Mouse (Mus musculus) heart, postnatal 10 days (tissue): ENCODE data around the gene Trim38. TPM values are rescaled to one million over a fixed set of nuclear protein-coding genes. Genes with fewer than 3 reads are reported as not detected.
"Not testable (repeated sequence)": the region's sequence is repeated elsewhere in the genome, so short reads cannot be mapped to it uniquely, and the experiment has no call there.

ENCODE experiments used
- DNase-seq, 2 experiments: peaks; one replicate each; pipeline ENCODE4 v3.0.0; 2021
- intact Hi-C: fragments of 180-260 bp; cut with DNase I; formaldehyde crosslinking; loops from one replicate; pipeline ENCODE4 v1.15.1; 2025
- total RNA-seq, 2 experiments: library from RNA; stranded (reverse); gene quantifications; 2 replicates each; pipeline ENCODE4 v1.2.3; 2021

The Trim38 gene
- not detected for total RNA-seq

GRCm38 (mm10) chr13:23769613-23770012, at the start of gene Trim38:
Gene Trim38, plus strand, starts transcription at chr13:23769913.
- intact Hi-C loops, DNase-seq: not testable (repeated sequence)

GRCm38 (mm10) chr13:23724239-23724638, 45.5 kb upstream of the Trim38 start:
- intact Hi-C loops, result no loop called here
- DNase-seq, result no peak

DNA sequence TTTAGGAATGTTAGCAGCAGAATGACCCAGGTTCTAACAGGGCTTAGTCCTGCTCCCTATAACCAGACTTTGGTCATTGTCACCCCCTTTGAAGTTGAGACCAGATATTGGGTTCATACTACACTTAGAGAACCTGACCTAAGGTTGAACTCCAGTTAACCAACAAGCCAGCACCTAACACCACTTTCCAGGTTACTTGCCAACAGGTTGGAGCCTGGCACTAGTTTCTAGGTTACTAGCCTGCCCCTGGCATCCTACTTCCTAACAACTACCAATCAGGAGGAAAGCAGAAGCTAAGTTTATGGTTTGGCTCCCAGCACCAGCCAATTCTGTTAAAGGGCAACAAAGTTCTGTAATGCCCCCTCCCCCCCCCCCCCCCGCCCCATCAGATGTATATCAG, 44.5 kb upstream of the Trim38 start:
- intact Hi-C loops, result no loop called here
- no peak for DNase-seq

- intact Hi-C loops, result no loop called here
- DNase-seq, result no peak
Observed at GRCm38 (mm10) chr13:23728472-23729191, 41.1 kb upstream of the Trim38 start.

GRCm38 (mm10) chr13:23729192-23729525, 40.6 kb upstream of the Trim38 start:
- intact Hi-C loops, result no loop called here
- DNase-seq, result no peak

GRCm38 (mm10) chr13:23729706-23730105, 40.0 kb upstream of the Trim38 start:
- no peak for DNase-seq
- intact Hi-C loops, result loop anchor here (10.0 kb wide), 1 partner anchor 45 kb away; the partner anchor contains the start of genes Hist1h2ac and Hist1h2bc

- intact Hi-C loops, result loop anchor here (10.0 kb wide), 1 partner anchor 46 kb away; the partner anchor contains the start of genes Hist1h2ac and Hist1h2bc
- DNase-seq, result peak; percentile 41
Observed at GRCm38 (mm10) chr13:23730479-23730878, 39.2 kb upstream of the Trim38 start.

DNA sequence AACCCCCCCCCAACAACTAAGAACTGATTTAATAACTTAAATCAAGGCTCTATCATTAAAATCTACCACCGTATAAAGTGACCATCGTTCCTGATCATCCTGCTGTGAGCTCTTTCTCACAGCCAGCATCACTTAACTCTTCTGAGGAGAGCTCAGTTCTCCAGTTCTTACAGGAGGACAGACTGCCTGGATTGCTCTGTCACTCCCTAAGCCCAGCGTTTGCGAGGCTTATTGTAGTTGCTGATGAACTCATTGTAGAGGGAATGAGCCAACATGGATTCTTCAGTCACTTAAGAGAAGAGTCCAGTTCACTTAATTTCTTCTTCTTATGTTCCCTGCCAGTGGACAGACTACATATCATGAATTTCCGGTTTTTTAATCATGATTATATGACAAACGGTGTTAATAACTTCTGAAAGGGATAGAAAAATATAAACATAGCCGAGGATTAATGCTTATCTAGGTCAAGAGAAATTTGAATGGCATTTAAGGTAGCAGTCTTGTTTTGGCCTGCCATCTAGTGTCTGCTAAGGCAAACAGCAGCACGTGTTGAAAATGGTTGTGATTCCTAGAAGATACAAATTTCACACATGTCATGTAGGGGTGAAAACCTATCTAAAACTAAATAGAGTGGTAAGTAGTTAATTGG, 37.4 kb upstream of the Trim38 start:
- intact Hi-C loops, result loop anchor here (1.0 to 10.0 kb wide), 2 partner anchors 31 to 47 kb away; partner anchors contain the start of genes Hist1h2ac and Hist1h2bc
- DNase-seq, result peak in 1 of 2 experiments; percentile 57

DNA sequence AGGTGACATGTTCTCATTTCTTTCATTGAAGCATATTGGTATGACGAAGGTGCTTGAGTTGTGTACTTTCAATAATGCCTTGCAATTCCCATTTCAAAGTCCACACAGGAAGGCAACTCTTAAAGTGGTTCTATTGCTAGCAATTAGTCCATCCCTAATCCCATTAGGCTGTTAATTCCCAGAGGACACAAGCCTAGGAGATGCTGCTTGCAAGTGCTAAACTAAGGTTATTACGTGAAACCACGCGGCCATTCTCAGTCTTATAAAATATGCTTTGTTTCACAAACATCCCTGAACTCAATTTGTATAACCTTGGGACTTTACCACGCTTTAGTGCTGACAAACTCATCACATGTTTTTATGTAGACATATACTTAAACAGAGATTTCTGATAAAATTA, 32.6 kb upstream of the Trim38 start:
- no peak for DNase-seq

GRCm38 (mm10) chr13:23738041-23738440, 31.7 kb upstream of the Trim38 start:
- intact Hi-C loops, result loop anchor here (5.0 to 10.0 kb wide), 3 partner anchors 53 to 306 kb away; partner anchors contain the start of genes Hist1h1e, Hist1h2ac, Hist1h2bc and Hist1h2be
- DNase-seq, result peak in 1 of 2 experiments; percentile 49

More for the DNA sequence above, 32.6 kb upstream of the Trim38 start:
- intact Hi-C loops, result loop anchor here (5.0 to 10.0 kb wide), 3 partner anchors 52 to 305 kb away; partner anchors contain the start of genes Hist1h1e, Hist1h2ac, Hist1h2bc and Hist1h2be

GRCm38 (mm10) chr13:23738677-23739068, 31.0 kb upstream of the Trim38 start, which contains the start of gene Hist1h1c:
Gene Hist1h1c, plus strand, starts transcription at chr13:23738808.
- intact Hi-C loops, result loop anchor here (5.0 to 10.0 kb wide), 3 partner anchors 54 to 306 kb away; partner anchors contain the start of genes Hist1h1e, Hist1h2ac, Hist1h2bc and Hist1h2be
- peak; percentile 94 to 96 for DNase-seq

- intact Hi-C loops, result loop anchor here (5.0 to 10.0 kb wide), 3 partner anchors 54 to 307 kb away; partner anchors contain the start of genes Hist1h1e, Hist1h2ac, Hist1h2bc and Hist1h2be
- DNase-seq, result peak; percentile 94 to 97
Observed at GRCm38 (mm10) chr13:23739069-23739921, 30.4 kb upstream of the Trim38 start.

- intact Hi-C loops, result loop anchor here (5.0 to 10.0 kb wide), 6 partner anchors 55 to 1915 kb away; partner anchors contain the start of genes Hist1h1e, Hist1h2ac, Hist1h2af and Hist1h2bc
- DNase-seq, result no peak
Observed at GRCm38 (mm10) chr13:23739922-23740252, 29.8 kb upstream of the Trim38 start.

DNA sequence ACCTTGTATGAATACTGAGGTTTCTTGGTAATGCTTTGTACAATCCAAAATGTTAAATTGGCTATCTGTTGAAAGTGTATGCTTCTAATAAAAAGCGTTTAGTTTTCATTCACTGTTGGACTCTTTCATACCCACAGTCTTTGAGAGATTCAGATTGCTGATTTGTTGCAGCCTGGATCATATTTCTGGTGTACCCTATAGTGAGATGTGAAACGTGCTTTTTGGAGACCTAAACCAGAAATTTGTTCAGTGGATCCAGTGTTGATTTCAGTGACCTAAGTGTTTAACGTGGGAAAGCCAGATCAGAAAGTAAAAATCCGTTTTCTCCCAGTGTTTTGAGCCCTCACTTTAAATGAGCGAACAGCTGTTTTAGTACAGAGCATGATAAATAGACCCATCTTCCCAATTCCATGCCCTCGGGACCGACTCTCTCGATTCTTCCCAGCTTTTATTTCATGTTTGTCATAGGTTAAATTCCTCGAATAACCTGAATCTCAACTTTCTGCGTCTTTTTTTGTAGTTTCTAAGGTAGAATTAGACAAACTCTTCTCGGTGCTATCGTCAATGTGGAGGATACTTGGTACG, 29.4 kb upstream of the Trim38 start:
- no peak for DNase-seq
- intact Hi-C loops, result loop anchor here (5.0 to 10.0 kb wide), 3 partner anchors 158 to 1916 kb away; partner anchors contain the start of genes Hist1h2af, Hist1h3g, Hist1h4d and Hist1h4h

GRCm38 (mm10) chr13:23740910-23741309, 28.8 kb upstream of the Trim38 start:
- no peak for DNase-seq
- intact Hi-C loops, result loop anchor here (5.0 to 10.0 kb wide), 3 partner anchors 159 to 1916 kb away; partner anchors contain the start of genes Hist1h2af, Hist1h3g, Hist1h4d and Hist1h4h

DNA sequence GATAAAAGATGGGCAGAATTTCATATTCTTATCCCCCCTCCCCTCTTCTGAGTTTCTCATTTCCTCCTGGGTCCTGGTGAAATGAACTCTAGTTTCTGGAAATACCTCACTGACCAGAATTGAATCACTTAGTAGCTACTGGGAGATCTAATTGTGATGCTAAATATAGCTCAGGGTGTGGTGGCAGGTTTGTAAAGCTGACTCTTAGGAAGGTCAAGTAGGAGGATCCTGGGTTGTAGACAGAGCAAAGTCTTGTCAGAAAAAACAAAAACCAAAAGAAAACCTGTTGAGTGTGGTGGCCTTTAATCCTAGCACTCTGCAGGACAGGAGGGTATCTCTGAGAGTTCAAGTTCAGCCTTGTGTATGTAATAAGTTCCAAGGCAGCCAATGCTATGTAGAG, 27.7 kb upstream of the Trim38 start:
- intact Hi-C loops, result loop anchor here (5.0 to 10.0 kb wide), 3 partner anchors 160 to 1917 kb away; partner anchors contain the start of genes Hist1h2af, Hist1h3g, Hist1h4d and Hist1h4h
- no peak for DNase-seq

DNA sequence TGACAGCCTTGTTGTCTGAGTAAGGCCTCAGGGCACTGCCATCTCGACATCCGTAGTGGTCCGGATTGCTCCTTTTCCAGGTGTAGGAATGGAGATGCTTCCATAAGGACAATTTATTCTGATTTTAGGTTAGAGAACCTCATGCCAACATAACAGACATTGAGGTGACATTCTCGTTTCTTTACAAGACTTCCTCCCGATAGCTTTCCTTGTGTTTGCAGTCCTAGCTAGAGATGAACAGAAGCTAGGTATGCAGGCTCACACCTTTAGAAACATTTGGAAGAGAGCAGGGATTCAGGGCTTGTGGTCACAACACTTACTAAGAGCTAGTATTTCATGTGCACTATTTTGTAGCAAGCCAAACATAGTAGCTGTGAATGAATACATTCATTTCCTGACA, 26.5 kb upstream of the Trim38 start:
- DNase-seq, result no peak
- intact Hi-C loops, result loop anchor here (5.0 to 10.0 kb wide), 3 partner anchors 161 to 1918 kb away; partner anchors contain the start of genes Hist1h2af, Hist1h3g, Hist1h4d and Hist1h4h

DNA sequence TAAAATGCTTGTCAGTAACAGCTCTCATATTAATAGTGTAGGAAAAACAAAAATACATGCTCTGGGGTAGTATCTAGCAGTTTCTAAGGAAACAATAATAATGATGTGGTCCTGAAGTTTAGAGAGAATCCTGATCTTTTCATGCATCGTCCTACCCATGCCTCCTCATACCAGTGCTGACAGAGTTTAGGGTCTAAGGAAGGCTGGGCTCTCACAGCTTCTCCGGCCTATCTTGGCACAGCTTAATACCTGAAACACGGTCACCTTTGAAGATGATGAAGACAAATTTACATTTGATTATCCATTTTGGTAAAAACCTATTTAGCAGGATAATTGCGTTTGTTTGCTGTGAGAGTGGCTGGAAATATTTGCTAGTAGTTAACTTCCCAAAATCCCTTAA, 25.8 kb upstream of the Trim38 start:
- no peak for DNase-seq
- intact Hi-C loops, result loop anchor here (5.0 to 10.0 kb wide), 3 partner anchors 162 to 1919 kb away; partner anchors contain the start of genes Hist1h2af, Hist1h3g, Hist1h4d and Hist1h4h
